Comparison of ENCODE assay signal across 8 mouse cellular contexts in the genomic region with DNA sequence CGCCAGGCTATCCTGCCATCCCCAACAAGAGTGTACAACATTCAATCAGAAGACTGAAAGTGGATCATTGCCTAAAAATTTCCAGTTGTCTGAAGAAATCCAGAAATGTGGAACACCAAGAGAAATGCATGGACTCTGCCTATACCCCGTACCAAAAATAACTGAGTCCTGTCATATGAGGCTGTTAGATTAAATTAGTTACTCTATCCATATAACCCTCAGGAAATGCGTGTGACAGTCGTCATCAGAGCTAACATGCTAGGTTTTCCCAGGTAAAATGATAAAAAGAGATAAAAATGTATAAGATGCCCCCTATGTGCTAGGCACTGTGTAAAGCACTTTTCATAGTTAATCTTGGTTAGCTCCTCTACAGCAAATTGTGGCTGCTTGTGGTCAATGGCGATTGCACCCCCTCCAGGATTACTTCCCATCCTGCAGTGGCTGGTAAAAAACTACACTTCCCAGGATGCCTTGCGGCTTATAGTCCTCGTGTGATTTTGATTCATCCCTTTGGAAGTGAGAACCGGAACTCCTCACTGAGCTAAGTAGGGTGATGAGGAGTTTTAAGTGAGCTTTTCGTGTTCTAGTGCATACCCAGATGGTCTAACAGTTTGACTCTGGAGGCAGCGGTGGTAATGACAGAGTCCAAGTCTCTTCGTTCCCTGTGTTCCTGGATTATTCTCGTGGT. TPM values are rescaled to one million over a fixed set of nuclear protein-coding genes. Genes with fewer than 3 reads are reported as not detected.
DNase-seq lines count a peak whose midpoint lies in the region; ATAC-seq and TF ChIP-seq lines count a peak whose summit lies in the region.

TSS of gene Nxpe4 (plus strand) at position 519 of the 688 bp plus-strand sequence.

- peaks cover 1% of the 10 kb centered on the region for H3K4me1 ChIP-seq in ES-Bruce4 (ENCODE audit: control insufficient read depth, insufficient read depth, low read length)
- peaks cover 0 to 2% of the 10 kb centered on the region in 2 experiments; a peak in 2 of 4 replicates for H3K4me1 ChIP-seq in heart, embryonic 14.5 days (ENCODE audit: control insufficient read depth in 2 of 2, insufficient read depth in 2 of 2, low read length in 2 of 2)
- H3K4me1 ChIP-seq in liver, embryonic 11.5 days (replicated peaks; ENCODE audit: control insufficient read depth, insufficient read depth, low read length), result no peaks in the 10 kb centered on the region

- peak; percentile 11 for TF ChIP-seq CTCF in ES-Bruce4 (IDR thresholded peaks at IDR 0.05; ENCODE audit: low read depth, low read length)

- no peak for TF ChIP-seq EP300 in ES-Bruce4 (IDR thresholded peaks at IDR 0.05; ENCODE audit: insufficient read depth, low read depth, low read length)

- H3K9me3 ChIP-seq in ES-Bruce4 (replicated peaks; ENCODE audit: control insufficient read depth, insufficient read depth, low read length, poor library complexity, severe bottlenecking), result no peaks in the 10 kb centered on the region
- H3K9me3 ChIP-seq in heart, embryonic 14.5 days (ENCODE audit: control insufficient read depth, low read length), result no peaks in the 10 kb centered on the region
- H3K9me3 ChIP-seq in liver, embryonic 11.5 days (ENCODE audit: control insufficient read depth, low read length), result no peaks in the 10 kb centered on the region

- H3K4me2 ChIP-seq in heart, embryonic 14.5 days (ENCODE audit: low read length), result peak within 1 kb of the TSS; percentile 64
- H3K4me2 ChIP-seq in liver, embryonic 11.5 days, result peak within 1 kb of the TSS; percentile 55
- H3K4me2 ChIP-seq in myocyte (ENCODE audit: low read depth), result peak within 1 kb of the TSS; percentile 63

- WGBS in heart, embryonic 14.5 days, result 30% methylated on average over 12 of the region's 12 CpGs
- 32% methylated on average over 12 of the region's 12 CpGs for WGBS in liver, embryonic 11.5 days

- peak within 1 kb of the TSS; percentile 46; the same call in 1 of the 2 replicates for H3K9ac ChIP-seq in ES-Bruce4 (ENCODE audit: low read depth, poor library complexity, severe bottlenecking)
- peak within 1 kb of the TSS; percentile 45 for H3K9ac ChIP-seq in heart, embryonic 14.5 days (ENCODE audit: low read length)
- no peak within 1 kb of the TSS for H3K9ac ChIP-seq in liver, embryonic 11.5 days (ENCODE audit: low read depth, low read length)

- peak within 1 kb of the TSS; percentile 84 for H3K4me3 ChIP-seq in ES-Bruce4 (ENCODE audit: low read depth, low read length)
- H3K4me3 ChIP-seq in heart, embryonic 14.5 days (ENCODE audit: control insufficient read depth in 1 of 2, insufficient read depth in 1 of 2, low read depth in 1 of 2, low read length in 2 of 2), result peak within 1 kb of the TSS; percentile 43 to 52
- peak within 1 kb of the TSS; percentile 37 for H3K4me3 ChIP-seq in liver, embryonic 11.5 days (ENCODE audit: low read depth, low read length)
- H3K4me3 ChIP-seq in myocyte, result peak within 1 kb of the TSS; percentile 15

- TF ChIP-seq POLR2A in ES-Bruce4 (IDR thresholded peaks at IDR 0.05; ENCODE audit: insufficient read depth, low read length) (no peak), myocyte (IDR thresholded peaks at IDR 0.05; ENCODE audit: insufficient read length, low read depth) (no peak)

- no peaks in the 10 kb centered on the region for H3K79me2 ChIP-seq in myocyte (ENCODE audit: control insufficient read depth, insufficient read depth)

- DNase-seq in c-Kit-positive CD71-negative TER-119-negative erythroid progenitor cells, embryonic 14.5 days (ENCODE audit: low read depth), result peak; percentile 54
- DNase-seq in fibroblast of lung, adult 2 months (ENCODE audit: low read depth), result peak; percentile 87
- peak; percentile 73 for DNase-seq in kidney, postnatal 14 days
- peak; percentile 41 for DNase-seq in liver, embryonic 11.5 days (ENCODE audit: low spot score)
- DNase-seq in thymus, postnatal 4 days, result peak; percentile 42

- ATAC-seq in heart, embryonic 14.5 days (ENCODE audit: insufficient number of reproducible peaks, insufficient read depth, low FRiP score, low read depth), result peak; percentile 43; the same call in 1 of the 2 replicates
- no peak for ATAC-seq in liver, embryonic 11.5 days (replicated peaks; ENCODE audit: low FRiP score)

- no peaks in the 10 kb centered on the region for H3K27me3 ChIP-seq in ES-Bruce4 (ENCODE audit: control insufficient read depth, insufficient read depth, low read length, poor library complexity, severe bottlenecking)
- no peaks in the 10 kb centered on the region for H3K27me3 ChIP-seq in heart, embryonic 14.5 days (ENCODE audit: control insufficient read depth, insufficient read depth, low read length)
- no peaks in the 10 kb centered on the region for H3K27me3 ChIP-seq in liver, embryonic 11.5 days (replicated peaks; ENCODE audit: control insufficient read depth, insufficient read depth, low read length)
- H3K27me3 ChIP-seq in myocyte (ENCODE audit: control insufficient read depth, insufficient read depth, insufficient read length), result no peaks in the 10 kb centered on the region

- no peaks in the 10 kb centered on the region for H3K36me3 ChIP-seq in ES-Bruce4 (ENCODE audit: control insufficient read depth, insufficient read depth, low read length, poor library complexity, severe bottlenecking)
- H3K36me3 ChIP-seq in heart, embryonic 14.5 days (ENCODE audit: control insufficient read depth, insufficient read depth, low read length), result no peaks in the 10 kb centered on the region
- no peaks in the 10 kb centered on the region for H3K36me3 ChIP-seq in liver, embryonic 11.5 days (ENCODE audit: control insufficient read depth, insufficient read depth, low read length)
- no peaks in the 10 kb centered on the region for H3K36me3 ChIP-seq in myocyte (ENCODE audit: control insufficient read depth, insufficient read depth)

- no peak within 1 kb of the TSS for H3K27ac ChIP-seq in ES-Bruce4 (ENCODE audit: insufficient read depth, low read length)
- H3K27ac ChIP-seq in heart, embryonic 14.5 days (replicated peaks in 1 of 2; ENCODE audit: control insufficient read depth in 1 of 2, insufficient read depth in 1 of 2, low read depth in 2 of 2, low read length in 2 of 2), result no peak within 1 kb of the TSS
- no peak within 1 kb of the TSS for H3K27ac ChIP-seq in liver, embryonic 11.5 days (ENCODE audit: low read depth, low read length)

- no peak within 1 kb of the TSS for H3ac ChIP-seq in myocyte (ENCODE audit: control insufficient read depth, insufficient read length)

TF ChIP-seq in myocyte, 11 proteins besides CTCF, POLR2A, EP300 and RAD21:
- TF ChIP-seq REST (IDR thresholded peaks at IDR 0.05; ENCODE audit: insufficient read depth, insufficient read length), result no peak
- TF ChIP-seq E2F4 (IDR thresholded peaks at IDR 0.05; ENCODE audit: insufficient read depth), result no peak
- TF ChIP-seq MAX (IDR thresholded peaks at IDR 0.05; ENCODE audit: low read depth), result no peak

RNA-seq across cellular contexts. Expression of gene Nxpe4, which starts in this region (rescaled TPM):
- polyA plus RNA-seq in ES-Bruce4 (2011; ENCODE audit: insufficient read depth, insufficient read length, low read depth, missing spikeins), result 0.88 and 1.1 TPM in 2 replicates
- 4.4 and 5.1 TPM in 2 replicates for polyA plus RNA-seq in heart, embryonic 14.5 days (2014; fragmentation: Nextera tagmentation; extraction: Ambion mirVana)
- 9.9 and 10.0 TPM in 2 replicates for polyA plus RNA-seq in liver, embryonic 11.5 days (2014; fragmentation: Nextera tagmentation; extraction: Ambion mirVana)
- polyA plus RNA-seq in myocyte (2012; fragmentation: generic; extraction: Trizol), result 0.10 TPM

Comparison
In these comparisons a context has a peak if more than half of its experiments do, and no peak if none do; other contexts are left out.
1. H3K4me3 ChIP-seq: peak in every context shown above with its lines; median percentile 84 in ES-Bruce4; 48 in heart, embryonic 14.5 days; 37 in liver, embryonic 11.5 days; 15 in myocyte.